Mouse (Mus musculus) c-Kit-positive CD71-positive TER-119-negative erythroid progenitor cells, embryonic 14.5 days (primary cell): ENCODE results near the gene Ift122.

Experiments
- DNase-seq: peaks from one replicate; pipeline ENCODE4 v3.0.0-alpha.2; 2013; ENCODE audit warnings: low read depth

Gene Ift122

GRCm38 (mm10) chr6:115959151-115959691 lies 106.0 kb downstream of the Ift122 start:
- DNase-seq, result no peak

- DNase-seq, result no peak
Observed at GRCm38 (mm10) chr6:115960322-115960721, 107.1 kb downstream of the Ift122 start.

GRCm38 (mm10) chr6:115961743-115962142 lies 108.5 kb downstream of the Ift122 start:
- no peak for DNase-seq

GRCm38 (mm10) chr6:115962439-115963085 lies 109.3 kb downstream of the Ift122 start:
- DNase-seq, result no peak

GRCm38 (mm10) chr6:115963656-115964055 lies 110.4 kb downstream of the Ift122 start:
- no peak for DNase-seq

- DNase-seq, result no peak
Observed at GRCm38 (mm10) chr6:115966227-115966966, 113.1 kb downstream of the Ift122 start.

GRCm38 (mm10) chr6:115967291-115967880 lies 114.1 kb downstream of the Ift122 start:
- DNase-seq, result no peak

- no peak for DNase-seq
Observed at GRCm38 (mm10) chr6:115968086-115968485, 114.8 kb downstream of the Ift122 start.

GRCm38 (mm10) chr6:115968700-115969099 lies 115.4 kb downstream of the Ift122 start:
- no peak for DNase-seq

- DNase-seq, result no peak
Observed at GRCm38 (mm10) chr6:115969103-115969502, 115.8 kb downstream of the Ift122 start.

GRCm38 (mm10) chr6:115969952-115970351 lies 116.7 kb downstream of the Ift122 start:
- no peak for DNase-seq

GRCm38 (mm10) chr6:115971273-115972060 lies 118.2 kb downstream of the Ift122 start:
- no peak for DNase-seq

- DNase-seq, result no peak
Observed at GRCm38 (mm10) chr6:115972083-115972764, 119.0 kb downstream of the Ift122 start.

- no peak for DNase-seq
Observed at GRCm38 (mm10) chr6:115973139-115973875, 120.0 kb downstream of the Ift122 start.

GRCm38 (mm10) chr6:115973881-115974662 lies 120.8 kb downstream of the Ift122 start:
- no peak for DNase-seq

- DNase-seq, result no peak
Observed at GRCm38 (mm10) chr6:115975606-115976005, 122.3 kb downstream of the Ift122 start.
